8 mouse cellular contexts compared by ENCODE assay signal in genomic region chr4:116651797-116652135, GRCm38 (mm10). TPM values are rescaled to one million over a fixed set of nuclear protein-coding genes. Genes with fewer than 3 reads are reported as not detected.
DNase-seq lines count a peak whose midpoint lies in the region; ATAC-seq and TF ChIP-seq lines count a peak whose summit lies in the region.

No protein-coding gene starts in this region.

- peak overlapping the region; percentile 89 for H3K27ac ChIP-seq in layer of hippocampus, adult 2 months
- peak overlapping the region; percentile 73 for H3K27ac ChIP-seq in embryonic facial prominence, embryonic 13.5 days
- H3K27ac ChIP-seq in limb, embryonic 10.5 days: peak overlapping the region; percentile 95
- no peak overlapping the region for H3K27ac ChIP-seq in neural tube, embryonic 12.5 days

- no peak for ATAC-seq in embryonic facial prominence, embryonic 13.5 days (ENCODE audit: insufficient number of reproducible peaks, insufficient read depth, low FRiP score, low TSS enrichment, low read depth)
- peak; percentile 43 for ATAC-seq in neural tube, embryonic 12.5 days (ENCODE audit: low FRiP score, low read depth)

- H3K27me3 ChIP-seq in embryonic facial prominence, embryonic 13.5 days: no peaks in the 10 kb centered on the region
- no peaks in the 10 kb centered on the region for H3K27me3 ChIP-seq in limb, embryonic 10.5 days (ENCODE audit: low read depth, poor library complexity, severe bottlenecking)
- no peaks in the 10 kb centered on the region for H3K27me3 ChIP-seq in neural tube, embryonic 12.5 days (replicated peaks)

- peaks cover 24% of the 10 kb centered on the region for H3K36me3 ChIP-seq in embryonic facial prominence, embryonic 13.5 days
- peaks cover 35% of the 10 kb centered on the region for H3K36me3 ChIP-seq in limb, embryonic 10.5 days
- peaks cover 12% of the 10 kb centered on the region; the same call in 1 of the 2 replicates for H3K36me3 ChIP-seq in neural tube, embryonic 12.5 days

- DNase-seq in layer of hippocampus, adult 2 months (ENCODE audit: low spot score in 2 of 2): no peak
- no peak for DNase-seq in layer of hippocampus, adult 8-10 months (ENCODE audit: low spot score in 2 of 2)
- no peak for DNase-seq in limb, embryonic 10.5 days (ENCODE audit: low spot score)
- DNase-seq in layer of hippocampus, adult 11-12 months (ENCODE audit: low spot score): no peak
- DNase-seq in urinary bladder, postnatal 14 days (ENCODE audit: low spot score): no peak
- no peak for DNase-seq in urinary bladder, postnatal 36 days (ENCODE audit: low spot score in 2 of 2)

- H3K4me2 ChIP-seq in embryonic facial prominence, embryonic 13.5 days: peak overlapping the region; percentile 88
- H3K4me2 ChIP-seq in neural tube, embryonic 12.5 days (replicated peaks): peak overlapping the region; percentile 80

- H3K9ac ChIP-seq in embryonic facial prominence, embryonic 13.5 days: peak overlapping the region; percentile 95
- H3K9ac ChIP-seq in neural tube, embryonic 12.5 days: peak overlapping the region; percentile 87

- peak overlapping the region; percentile 78 for H3K4me3 ChIP-seq in layer of hippocampus, adult 2 months
- peak overlapping the region; percentile 85 for H3K4me3 ChIP-seq in embryonic facial prominence, embryonic 13.5 days
- H3K4me3 ChIP-seq in limb, embryonic 10.5 days: peak overlapping the region; percentile 84
- peak overlapping the region; percentile 85 for H3K4me3 ChIP-seq in neural tube, embryonic 12.5 days

- peaks cover 34% of the 10 kb centered on the region for H3K4me1 ChIP-seq in embryonic facial prominence, embryonic 13.5 days
- peaks cover 22% of the 10 kb centered on the region for H3K4me1 ChIP-seq in limb, embryonic 10.5 days
- H3K4me1 ChIP-seq in neural tube, embryonic 12.5 days: peaks cover 25% of the 10 kb centered on the region

- H3K9me3 ChIP-seq in embryonic facial prominence, embryonic 13.5 days: no peaks in the 10 kb centered on the region
- no peaks in the 10 kb centered on the region for H3K9me3 ChIP-seq in limb, embryonic 10.5 days (replicated peaks)
- no peaks in the 10 kb centered on the region for H3K9me3 ChIP-seq in neural tube, embryonic 12.5 days

- WGBS in embryonic facial prominence, embryonic 13.5 days: 13% methylated on average over 6 of the region's 6 CpGs
- WGBS in limb, embryonic 10.5 days: 15% methylated on average over 6 of the region's 6 CpGs
- 12% methylated on average over 6 of the region's 6 CpGs for WGBS in neural tube, embryonic 12.5 days

- TF ChIP-seq CTCF in layer of hippocampus, adult 2 months (conservative IDR thresholded peaks at IDR 0.05): no peak

RNA-seq across cellular contexts. Expression of gene Akr1a1, which starts 0.3 kb away (rescaled TPM):
- total RNA-seq in layer of hippocampus, adult 2 months (2021): 100 to 1,000 TPM; 376 to 387 TPM
- 100 to 1,000 TPM; 403 to 423 (median 409) TPM for total RNA-seq in layer of hippocampus, adult 8-10 months (2022)
- 763 and 775 TPM in 2 replicates for polyA plus RNA-seq in embryonic facial prominence, embryonic 13.5 days (2015; fragmentation: Nextera tagmentation; extraction: Ambion mirVana)
- 694 and 733 TPM in 2 replicates for polyA plus RNA-seq in limb, embryonic 10.5 days (2016; fragmentation: Nextera tagmentation; extraction: Ambion mirVana)
- 583 and 599 TPM in 2 replicates for polyA plus RNA-seq in neural tube, embryonic 12.5 days (2016; fragmentation: Nextera tagmentation; extraction: Ambion mirVana)

RNA-seq across cellular contexts. Expression of gene Nasp, which starts 24.0 kb away (rescaled TPM):
- 10 to 100 TPM; 28.0 to 32.5 TPM for total RNA-seq in layer of hippocampus, adult 2 months (2021)
- 10 to 100 TPM; 21.4 to 36.0 (median 28.5) TPM for total RNA-seq in layer of hippocampus, adult 8-10 months (2022)
- polyA plus RNA-seq in embryonic facial prominence, embryonic 13.5 days (2015; fragmentation: Nextera tagmentation; extraction: Ambion mirVana): 200 and 202 TPM in 2 replicates
- polyA plus RNA-seq in limb, embryonic 10.5 days (2016; fragmentation: Nextera tagmentation; extraction: Ambion mirVana): 334 and 364 TPM in 2 replicates
- polyA plus RNA-seq in neural tube, embryonic 12.5 days (2016; fragmentation: Nextera tagmentation; extraction: Ambion mirVana): 172 and 173 TPM in 2 replicates

RNA-seq across cellular contexts. Expression of gene Prdx1, which starts 33.6 kb away (rescaled TPM):
- 100 to 1,000 TPM; 143 to 151 TPM for total RNA-seq in layer of hippocampus, adult 2 months (2021)
- 100 to 1,000 TPM; 181 to 205 (median 195) TPM for total RNA-seq in layer of hippocampus, adult 8-10 months (2022)
- polyA plus RNA-seq in embryonic facial prominence, embryonic 13.5 days (2015; fragmentation: Nextera tagmentation; extraction: Ambion mirVana): 1,178 and 1,215 TPM in 2 replicates
- polyA plus RNA-seq in limb, embryonic 10.5 days (2016; fragmentation: Nextera tagmentation; extraction: Ambion mirVana): 1,278 and 1,447 TPM in 2 replicates
- 660 and 722 TPM in 2 replicates for polyA plus RNA-seq in neural tube, embryonic 12.5 days (2016; fragmentation: Nextera tagmentation; extraction: Ambion mirVana)

RNA-seq across cellular contexts. Expression of gene Ccdc17, which starts 55.3 kb away (rescaled TPM):
- total RNA-seq in layer of hippocampus, adult 2 months (2021): 1 to 10 TPM; 5.7 to 7.4 TPM
- 1 to 10 TPM; 4.7 to 7.1 (median 5.7) TPM for total RNA-seq in layer of hippocampus, adult 8-10 months (2022)
- 3.1 and 5.0 TPM in 2 replicates for polyA plus RNA-seq in embryonic facial prominence, embryonic 13.5 days (2015; fragmentation: Nextera tagmentation; extraction: Ambion mirVana)
- 0.84 and 1.5 TPM in 2 replicates for polyA plus RNA-seq in limb, embryonic 10.5 days (2016; fragmentation: Nextera tagmentation; extraction: Ambion mirVana)
- 3.5 and 3.8 TPM in 2 replicates for polyA plus RNA-seq in neural tube, embryonic 12.5 days (2016; fragmentation: Nextera tagmentation; extraction: Ambion mirVana)

RNA-seq across cellular contexts. Expression of gene Mmachc, which starts 56.4 kb away (rescaled TPM):
- 10 to 100 TPM; 16.4 to 20.8 TPM for total RNA-seq in layer of hippocampus, adult 2 months (2021)
- 10 to 100 TPM; 15.4 to 20.4 (median 17.5) TPM for total RNA-seq in layer of hippocampus, adult 8-10 months (2022)
- 24.5 and 30.4 TPM in 2 replicates for polyA plus RNA-seq in embryonic facial prominence, embryonic 13.5 days (2015; fragmentation: Nextera tagmentation; extraction: Ambion mirVana)
- 36.6 and 38.7 TPM in 2 replicates for polyA plus RNA-seq in limb, embryonic 10.5 days (2016; fragmentation: Nextera tagmentation; extraction: Ambion mirVana)
- 28.0 and 30.9 TPM in 2 replicates for polyA plus RNA-seq in neural tube, embryonic 12.5 days (2016; fragmentation: Nextera tagmentation; extraction: Ambion mirVana)
